Mouse (Mus musculus): ENCODE measurements around the gene Cbx2. TPM values are rescaled to one million over a fixed set of nuclear protein-coding genes. Genes with fewer than 3 reads are reported as not detected.
A peak's percentile ranks its signal among the peaks of the same experiment; 100 is the strongest.

Cbx2 gene
- total RNA-seq, 2 experiments from 2014 or later: 2.6 to 3.0 TPM

- no peak for DNase-seq (ENCODE audit: low spot score in 2 of 2)
- intact Hi-C loops (cut with DNase I): no loop called here
Measured at GRCm38 (mm10) chr11:119007461-119008456, 15.0 kb upstream of the Cbx2 start.

GRCm38 (mm10) chr11:119014455-119014854 lies 8.3 kb upstream of the Cbx2 start:
- DNase-seq (ENCODE audit: low spot score in 2 of 2): no peak
- intact Hi-C loops (cut with DNase I): no loop called here

GRCm38 (mm10) chr11:119017506-119017905 lies 5.3 kb upstream of the Cbx2 start:
- DNase-seq (ENCODE audit: low spot score in 2 of 2): no peak
- intact Hi-C loops (cut with DNase I): no loop called here

- intact Hi-C loops (cut with DNase I): loop anchor here (10.0 kb wide), 1 partner anchor 374 kb away; the partner anchor contains the start of gene Rnf213
Measured at GRCm38 (mm10) chr11:119021180-119021579, 1.6 kb upstream of the Cbx2 start.

GRCm38 (mm10) chr11:119022068-119022894 lies 481 bp upstream of the Cbx2 start:
- intact Hi-C loops (cut with DNase I): loop anchor here (1.0 to 10.0 kb wide), 2 partner anchors 24 to 373 kb away; partner anchors contain the start of gene Rnf213
- no peak for DNase-seq (ENCODE audit: low spot score in 2 of 2)

More at GRCm38 (mm10) chr11:119021180-119021579, 1.6 kb upstream of the Cbx2 start:
- DNase-seq (ENCODE audit: low spot score in 2 of 2): no peak

GRCm38 (mm10) chr11:119023616-119023980 lies 836 bp downstream of the Cbx2 start:
- intact Hi-C loops (cut with DNase I): loop anchor here (10.0 kb wide), 1 partner anchor 371 kb away; the partner anchor contains the start of gene Rnf213
- DNase-seq (ENCODE audit: low spot score in 2 of 2): no peak

- intact Hi-C loops (cut with DNase I): loop anchor here (10.0 kb wide), 1 partner anchor 371 kb away; the partner anchor contains the start of gene Rnf213
- no peak for DNase-seq (ENCODE audit: low spot score in 2 of 2)
Measured at GRCm38 (mm10) chr11:119024260-119024659, 1.5 kb downstream of the Cbx2 start.

GRCm38 (mm10) chr11:119026203-119026602 lies 3.4 kb downstream of the Cbx2 start:
- DNase-seq (ENCODE audit: low spot score in 2 of 2): no peak
- intact Hi-C loops (cut with DNase I): loop anchor here (10.0 kb wide), 1 partner anchor 369 kb away; the partner anchor contains the start of gene Rnf213

- intact Hi-C loops (cut with DNase I): no loop called here
- DNase-seq (ENCODE audit: low spot score in 2 of 2): peak; percentile 70 to 75
Measured at GRCm38 (mm10) chr11:119033874-119034558, 11.3 kb downstream of the Cbx2 start.

- intact Hi-C loops (cut with DNase I): no loop called here
- DNase-seq (ENCODE audit: low spot score in 2 of 2): no peak
Measured at GRCm38 (mm10) chr11:119034635-119035034, 11.9 kb downstream of the Cbx2 start.

GRCm38 (mm10) chr11:119035094-119035685 lies 12.4 kb downstream of the Cbx2 start:
- intact Hi-C loops (cut with DNase I): no loop called here
- DNase-seq (ENCODE audit: low spot score in 2 of 2): no peak

GRCm38 (mm10) chr11:119035686-119036165 lies 13.0 kb downstream of the Cbx2 start:
- intact Hi-C loops (cut with DNase I): no loop called here
- DNase-seq (ENCODE audit: low spot score in 2 of 2): no peak

- intact Hi-C loops (cut with DNase I): no loop called here
- no peak for DNase-seq (ENCODE audit: low spot score in 2 of 2)
Measured at GRCm38 (mm10) chr11:119036447-119036846, 13.7 kb downstream of the Cbx2 start.

- no peak for DNase-seq (ENCODE audit: low spot score in 2 of 2)
Measured at GRCm38 (mm10) chr11:119036934-119037779, 14.4 kb downstream of the Cbx2 start.

GRCm38 (mm10) chr11:119037780-119038401 lies 15.1 kb downstream of the Cbx2 start:
- intact Hi-C loops (cut with DNase I): no loop called here
- DNase-seq (ENCODE audit: low spot score in 2 of 2): no peak

More at GRCm38 (mm10) chr11:119036934-119037779, 14.4 kb downstream of the Cbx2 start:
- intact Hi-C loops (cut with DNase I): no loop called here

- intact Hi-C loops (cut with DNase I): no loop called here
Measured at GRCm38 (mm10) chr11:119038744-119039484, 16.2 kb downstream of the Cbx2 start.

More at GRCm38 (mm10) chr11:119038744-119039484, 16.2 kb downstream of the Cbx2 start:
- DNase-seq (ENCODE audit: low spot score in 2 of 2): no peak
